Mouse (Mus musculus) G1E (cell line): ENCODE measurements around the gene Dirc2.

Experiments used
- GATA1 ChIP-seq: IDR thresholded peaks from 2 replicates; pipeline ENCODE4 v1.6.1; 2012; ENCODE audit warnings: borderline replicate concordance, low read length, inconsistent platforms, mixed read lengths
- TAL1 ChIP-seq: conservative IDR thresholded peaks from 2 replicates; pipeline ENCODE4 v1.6.1; 2012; ENCODE audit warnings: low read depth, low read length, inconsistent platforms, mixed read lengths

- TF ChIP-seq TAL1 (no peak), GATA1 (no peak)
Measured at GRCm38 (mm10) chr16:35748237-35748603, 20.9 kb downstream of the Dirc2 start.
